ENCODE assay signal across 8 mouse cellular contexts in the genomic region with DNA sequence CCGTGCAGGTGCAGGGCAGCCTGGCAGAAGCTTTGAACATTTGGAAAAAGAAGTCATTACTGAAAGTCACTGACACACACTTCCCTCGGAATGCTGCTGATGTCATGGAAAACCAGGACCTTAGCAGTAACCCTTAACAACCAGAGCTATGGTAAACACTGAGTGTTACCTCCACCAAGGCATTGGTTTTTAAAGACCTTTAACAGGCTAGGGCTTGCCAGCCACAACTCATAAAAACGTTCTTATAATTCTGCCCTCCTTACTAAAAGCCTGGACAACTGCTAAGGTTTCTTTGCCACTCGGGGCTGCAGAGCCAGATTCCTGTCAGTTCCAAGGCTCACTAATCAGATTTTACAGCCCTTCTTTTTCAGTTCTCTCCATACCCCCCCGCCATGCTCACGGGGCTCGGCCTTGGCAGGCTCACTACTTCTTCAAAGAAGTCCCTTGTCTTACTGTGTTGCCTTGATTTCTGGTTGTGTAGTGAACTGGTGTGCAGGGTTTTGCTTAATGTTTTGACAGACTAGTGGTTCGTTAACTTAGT.
A peak's percentile ranks its signal among the peaks of the same experiment; 100 is the strongest.
DNase-seq lines count a peak whose midpoint lies in the region; ATAC-seq lines count a peak whose summit lies in the region.

No protein-coding gene starts in this region.

- no peak for DNase-seq in heart, postnatal 25 days (ENCODE audit: low spot score)
- DNase-seq in adrenal gland, postnatal 14 days: peak; percentile 68
- DNase-seq in kidney, postnatal 14 days: peak; percentile 79
- peak; percentile 58 for DNase-seq in midbrain, embryonic 14.5 days
- DNase-seq in spleen, adult 18-20 months: no peak
- DNase-seq in right cerebral cortex, postnatal 36 days (ENCODE audit: low spot score in 2 of 2): no peak

- H3K4me3 ChIP-seq in heart, embryonic 11.5 days (ENCODE audit: low read depth, low read length): no peak overlapping the region
- H3K4me3 ChIP-seq in forebrain, embryonic 16.5 days (replicated peaks; ENCODE audit: low read length): no peak overlapping the region
- H3K4me3 ChIP-seq in midbrain, embryonic 14.5 days (replicated peaks; ENCODE audit: low read depth, low read length): no peak overlapping the region

- H3K9me3 ChIP-seq in heart, embryonic 11.5 days (replicated peaks; ENCODE audit: control insufficient read depth, low read length): no peaks in the 10 kb centered on the region
- no peaks in the 10 kb centered on the region for H3K9me3 ChIP-seq in forebrain, embryonic 16.5 days (ENCODE audit: control insufficient read depth, low read length)
- no peaks in the 10 kb centered on the region for H3K9me3 ChIP-seq in midbrain, embryonic 14.5 days (ENCODE audit: control insufficient read depth, low read length)

- no peak overlapping the region for H3K4me2 ChIP-seq in heart, embryonic 11.5 days
- H3K4me2 ChIP-seq in forebrain, embryonic 16.5 days (ENCODE audit: low read length): no peak overlapping the region
- no peak overlapping the region for H3K4me2 ChIP-seq in midbrain, embryonic 14.5 days (ENCODE audit: low read length)

- H3K9ac ChIP-seq in heart, embryonic 11.5 days (ENCODE audit: low read depth, low read length): no peak overlapping the region
- no peak overlapping the region for H3K9ac ChIP-seq in forebrain, embryonic 16.5 days (replicated peaks; ENCODE audit: low read depth, low read length)
- H3K9ac ChIP-seq in midbrain, embryonic 14.5 days (replicated peaks; ENCODE audit: low read length): no peak overlapping the region

- H3K27ac ChIP-seq in heart, embryonic 11.5 days (ENCODE audit: low read depth, low read length): 0 out of 2 replicates have a peak overlapping the region, but pooled peaks have one; percentile 2
- H3K27ac ChIP-seq in forebrain, embryonic 16.5 days (ENCODE audit: low read length): 0 out of 2 replicates have a peak overlapping the region, but pooled peaks have one; percentile 3
- peak overlapping the region; percentile 28 for H3K27ac ChIP-seq in midbrain, embryonic 14.5 days (replicated peaks; ENCODE audit: low read depth, low read length)

- peaks cover 26% of the 10 kb centered on the region for H3K4me1 ChIP-seq in heart, embryonic 11.5 days (ENCODE audit: control insufficient read depth, insufficient read depth, low read length)
- H3K4me1 ChIP-seq in forebrain, embryonic 16.5 days (replicated peaks; ENCODE audit: control insufficient read depth, insufficient read depth, low read length): peaks cover 34% of the 10 kb centered on the region
- peaks cover 25% of the 10 kb centered on the region for H3K4me1 ChIP-seq in midbrain, embryonic 14.5 days (ENCODE audit: control insufficient read depth, insufficient read depth, low read length)

- no peaks in the 10 kb centered on the region for H3K27me3 ChIP-seq in heart, embryonic 11.5 days (ENCODE audit: control insufficient read depth, insufficient read depth, low read length)
- H3K27me3 ChIP-seq in forebrain, embryonic 16.5 days (replicated peaks; ENCODE audit: control insufficient read depth, insufficient read depth, low read length): no peaks in the 10 kb centered on the region
- H3K27me3 ChIP-seq in midbrain, embryonic 14.5 days (ENCODE audit: control insufficient read depth, insufficient read depth, low read length): no peaks in the 10 kb centered on the region

- intact Hi-C loops in heart, postnatal 25 days (cut with DNase I): no loop called here

- 42% methylated on average over 8 of the region's 8 CpGs for WGBS in heart, embryonic 11.5 days (ENCODE audit: insufficient replicate concordance)
- 9% methylated on average over 8 of the region's 8 CpGs for WGBS in forebrain, embryonic 16.5 days
- WGBS in midbrain, embryonic 14.5 days: 26% methylated on average over 8 of the region's 8 CpGs

- no peaks in the 10 kb centered on the region for H3K36me3 ChIP-seq in heart, embryonic 11.5 days (ENCODE audit: control insufficient read depth, insufficient read depth, low read length)
- no peaks in the 10 kb centered on the region for H3K36me3 ChIP-seq in forebrain, embryonic 16.5 days (ENCODE audit: control insufficient read depth, insufficient read depth)
- H3K36me3 ChIP-seq in midbrain, embryonic 14.5 days (ENCODE audit: control insufficient read depth, insufficient read depth, low read length): no peaks in the 10 kb centered on the region

- peak; percentile 35; the same call in 1 of the 2 replicates for ATAC-seq in heart, embryonic 11.5 days (replicated peaks; ENCODE audit: insufficient number of reproducible peaks, low FRiP score, low TSS enrichment)
- ATAC-seq in forebrain, embryonic 16.5 days: peak; percentile 35
- ATAC-seq in midbrain, embryonic 14.5 days (ENCODE audit: low FRiP score, low TSS enrichment): no peak

Comparison
In these comparisons a context has a peak if more than half of its experiments do, and no peak if none do; other contexts are left out.
1. DNase-seq: peak in adrenal gland, postnatal 14 days (single experiment), kidney, postnatal 14 days (single experiment) and midbrain, embryonic 14.5 days (single experiment); none in heart, postnatal 25 days (single experiment), spleen, adult 18-20 months (0 of 2) and right cerebral cortex, postnatal 36 days (0 of 2).
2. Peak in every context shown above with its lines, with median percentiles within 50 percentile points of each other: H3K27ac ChIP-seq.